ENCODE assay signal across 18 mouse cellular contexts in the genomic region with DNA sequence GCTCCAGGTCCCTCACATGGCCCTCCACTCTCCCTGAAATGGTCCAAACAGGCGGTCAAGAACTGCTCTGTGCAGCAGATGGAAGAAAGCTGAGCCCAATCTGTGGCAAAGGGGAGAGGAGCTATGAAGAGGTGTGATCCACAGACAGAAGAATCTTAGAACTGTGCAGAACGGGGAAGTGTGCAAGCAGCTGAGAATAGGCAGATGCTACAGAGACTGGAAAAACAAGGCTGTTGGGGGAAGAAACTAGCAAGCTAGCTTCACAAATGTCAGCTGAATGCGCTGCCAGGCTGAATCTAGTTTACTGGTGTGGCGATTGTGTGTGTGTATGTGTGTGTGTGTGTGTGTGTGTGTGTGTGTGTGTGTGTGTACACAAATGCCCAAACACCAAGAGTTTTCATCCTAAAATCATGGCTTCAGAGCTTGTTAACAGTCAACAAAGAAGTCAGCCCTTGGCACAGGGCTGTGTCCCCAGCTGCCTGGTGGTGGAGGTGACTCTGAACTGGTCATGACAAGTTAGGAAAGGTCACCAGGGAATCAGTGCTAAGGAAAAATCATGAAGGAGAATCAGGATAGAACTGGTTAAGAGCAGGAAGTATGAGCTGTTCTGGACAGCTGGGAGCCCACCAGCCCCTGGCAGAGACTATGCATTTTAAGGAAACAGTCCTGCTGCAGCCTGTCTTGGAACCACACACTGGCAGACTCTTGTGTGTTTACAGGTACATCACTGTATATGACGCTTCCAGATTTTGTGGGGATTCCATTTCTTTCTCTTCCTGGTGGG. TPM values are rescaled to one million over a fixed set of nuclear protein-coding genes. Genes with fewer than 3 reads are reported as not detected.
A peak's percentile ranks its signal among the peaks of the same experiment; 100 is the strongest.
DNase-seq lines count a peak whose midpoint lies in the region; ATAC-seq and TF ChIP-seq lines count a peak whose summit lies in the region.
"Had no signal": no experiment of that assay in that cellular context is flagged by ENCODE, and none has a peak within 500 bp of the region (broad histone marks: within the 10 kb centered on the region; RNA-seq: fewer than 3 reads in every experiment).

No protein-coding gene starts in this region.

- no peak overlapping the region for H3K4me3 ChIP-seq in forebrain, embryonic 14.5 days (ENCODE audit: low read depth, low read length)
- H3K4me3 ChIP-seq in forebrain, embryonic 10.5 days, result no peak overlapping the region
- H3K4me3 ChIP-seq in forebrain, embryonic 16.5 days (replicated peaks; ENCODE audit: low read length), result no peak overlapping the region
- no peak overlapping the region for H3K4me3 ChIP-seq in liver, postnatal 0 days (ENCODE audit: low read depth, low read length)
- no peak overlapping the region for H3K4me3 ChIP-seq in midbrain, postnatal 0 days (ENCODE audit: low read depth, low read length)
- H3K4me3 ChIP-seq: heart, embryonic 13.5 days had no signal

- WGBS in forebrain, embryonic 14.5 days, result 80% methylated on average over 5 of the region's 5 CpGs
- 88% methylated on average over 5 of the region's 5 CpGs for WGBS in forebrain, embryonic 10.5 days
- WGBS in forebrain, embryonic 16.5 days, result 57% methylated on average over 5 of the region's 5 CpGs
- WGBS in liver, postnatal 0 days (ENCODE audit: insufficient replicate concordance), result 78% methylated on average over 5 of the region's 5 CpGs
- 80% methylated on average over 5 of the region's 5 CpGs for WGBS in midbrain, postnatal 0 days

- H3K4me2 ChIP-seq in forebrain, embryonic 14.5 days (ENCODE audit: low read length), result no peak overlapping the region
- H3K4me2 ChIP-seq in forebrain, embryonic 16.5 days (ENCODE audit: low read length), result no peak overlapping the region
- H3K4me2 ChIP-seq in liver, postnatal 0 days (ENCODE audit: low read depth, low read length), result no peak overlapping the region
- H3K4me2 ChIP-seq in midbrain, postnatal 0 days (ENCODE audit: low read depth, low read length, poor library complexity, severe bottlenecking), result no peak overlapping the region
- H3K4me2 ChIP-seq: heart, embryonic 13.5 days had no signal

- H3K9ac ChIP-seq in forebrain, embryonic 14.5 days (ENCODE audit: low read length), result no peak overlapping the region
- no peak overlapping the region for H3K9ac ChIP-seq in forebrain, embryonic 16.5 days (replicated peaks; ENCODE audit: low read depth, low read length)
- H3K9ac ChIP-seq in liver, postnatal 0 days (replicated peaks), result no peak overlapping the region
- no peak overlapping the region for H3K9ac ChIP-seq in midbrain, postnatal 0 days (replicated peaks; ENCODE audit: low read length, poor library complexity, severe bottlenecking)
- H3K9ac ChIP-seq: heart, embryonic 13.5 days had no signal

- H3K4me1 ChIP-seq in forebrain, embryonic 14.5 days (ENCODE audit: control insufficient read depth, insufficient read depth, low read length), result peaks cover 30% of the 10 kb centered on the region
- H3K4me1 ChIP-seq in forebrain, embryonic 10.5 days, result peaks cover 26% of the 10 kb centered on the region
- H3K4me1 ChIP-seq in forebrain, embryonic 16.5 days (replicated peaks; ENCODE audit: control insufficient read depth, insufficient read depth, low read length), result peaks cover 48% of the 10 kb centered on the region
- peaks cover 41% of the 10 kb centered on the region for H3K4me1 ChIP-seq in liver, postnatal 0 days (ENCODE audit: insufficient read depth)
- H3K4me1 ChIP-seq in midbrain, postnatal 0 days (ENCODE audit: insufficient read depth, low read length), result no peaks in the 10 kb centered on the region

- no peak for TF ChIP-seq EP300 in liver, postnatal 0 days (IDR thresholded peaks at IDR 0.05; ENCODE audit: low read depth)

- DNase-seq in forebrain, embryonic 14.5 days (ENCODE audit: low spot score), result no peak
- no peak for DNase-seq in forebrain, embryonic 10.5 days (ENCODE audit: extremely low spot score, low spot score)
- peak; percentile 68 for DNase-seq in kidney, adult 11 months
- DNase-seq in kidney, postnatal 4 days, result no peak
- no peak for DNase-seq in liver, postnatal 0 days
- DNase-seq in midbrain, postnatal 0 days (ENCODE audit: low spot score), result no peak
- no peak for DNase-seq in lung, postnatal 4 days
- DNase-seq: cerebellum, adult 8-10 months; right cerebral cortex, postnatal 4 days had no signal

- H3K36me3 ChIP-seq in forebrain, embryonic 14.5 days (ENCODE audit: control insufficient read depth, insufficient read depth, low read length), result peaks cover 15% of the 10 kb centered on the region
- no peaks in the 10 kb centered on the region; the same call in 1 of the 2 replicates for H3K36me3 ChIP-seq in forebrain, embryonic 10.5 days (replicated peaks)
- no peaks in the 10 kb centered on the region for H3K36me3 ChIP-seq in forebrain, embryonic 16.5 days (ENCODE audit: control insufficient read depth, insufficient read depth)
- H3K36me3 ChIP-seq in liver, postnatal 0 days (replicated peaks; ENCODE audit: insufficient read depth, low read length), result peaks cover 26% of the 10 kb centered on the region
- H3K36me3 ChIP-seq in midbrain, postnatal 0 days (ENCODE audit: insufficient read depth, low read length), result peaks cover 4% of the 10 kb centered on the region; the same call in 1 of the 2 replicates
- H3K36me3 ChIP-seq: heart, embryonic 13.5 days had no signal

- H3K9me3 ChIP-seq in forebrain, embryonic 14.5 days (replicated peaks; ENCODE audit: control insufficient read depth, low read length), result no peaks in the 10 kb centered on the region
- H3K9me3 ChIP-seq in forebrain, embryonic 10.5 days, result no peaks in the 10 kb centered on the region
- H3K9me3 ChIP-seq in forebrain, embryonic 16.5 days (ENCODE audit: control insufficient read depth, low read length), result no peaks in the 10 kb centered on the region
- no peaks in the 10 kb centered on the region for H3K9me3 ChIP-seq in liver, postnatal 0 days (ENCODE audit: low read length)
- no peaks in the 10 kb centered on the region for H3K9me3 ChIP-seq in midbrain, postnatal 0 days (ENCODE audit: low read length)
- H3K9me3 ChIP-seq: heart, embryonic 13.5 days had no signal

- H3K27me3 ChIP-seq in forebrain, embryonic 14.5 days (replicated peaks; ENCODE audit: control insufficient read depth, insufficient read depth, low read length), result no peaks in the 10 kb centered on the region
- peaks cover 9% of the 10 kb centered on the region for H3K27me3 ChIP-seq in forebrain, embryonic 10.5 days (ENCODE audit: poor library complexity, severe bottlenecking)
- H3K27me3 ChIP-seq in forebrain, embryonic 16.5 days (replicated peaks; ENCODE audit: control insufficient read depth, insufficient read depth, low read length), result no peaks in the 10 kb centered on the region
- H3K27me3 ChIP-seq in liver, postnatal 0 days (ENCODE audit: insufficient read depth, low read length), result no peaks in the 10 kb centered on the region
- H3K27me3 ChIP-seq in midbrain, postnatal 0 days (ENCODE audit: insufficient read depth, low read length), result no peaks in the 10 kb centered on the region

- no peak for TF ChIP-seq CTCF in liver, postnatal 0 days (IDR thresholded peaks at IDR 0.05; ENCODE audit: low read depth)
- no peak for TF ChIP-seq CTCF in midbrain, postnatal 0 days (IDR thresholded peaks at IDR 0.05)

- H3K27ac ChIP-seq in forebrain, embryonic 14.5 days (ENCODE audit: low read depth, low read length), result 0 out of 2 replicates have a peak overlapping the region, but pooled peaks have one; percentile 14
- no peak overlapping the region for H3K27ac ChIP-seq in forebrain, embryonic 10.5 days
- H3K27ac ChIP-seq in forebrain, embryonic 16.5 days (ENCODE audit: low read length), result no peak overlapping the region
- peak overlapping the region; percentile 53 for H3K27ac ChIP-seq in liver, postnatal 0 days (ENCODE audit: low read depth)
- H3K27ac ChIP-seq in midbrain, postnatal 0 days (ENCODE audit: low read depth, low read length), result no peak overlapping the region
- H3K27ac ChIP-seq: heart, embryonic 13.5 days had no signal

- ATAC-seq in forebrain, embryonic 14.5 days, result peak; percentile 33; the same call in 1 of the 2 replicates
- ATAC-seq in forebrain, embryonic 16.5 days, result peak; percentile 58
- ATAC-seq in liver, postnatal 0 days, result no peak
- no peak for ATAC-seq in midbrain, postnatal 0 days (ENCODE audit: low FRiP score)

RNA-seq across cellular contexts. Expression of a gene that starts 7.4 kb away (rescaled TPM):
- 18.4 and 18.8 TPM in 2 replicates for polyA plus RNA-seq in forebrain, embryonic 14.5 days (2014; fragmentation: Nextera tagmentation; extraction: Ambion mirVana)
- 14.1 and 17.6 TPM in 2 replicates for polyA plus RNA-seq in forebrain, embryonic 10.5 days (2016; fragmentation: Nextera tagmentation; extraction: Ambion mirVana)
- 21.9 and 22.2 TPM in 2 replicates for polyA plus RNA-seq in forebrain, embryonic 16.5 days (2015; fragmentation: Nextera tagmentation; extraction: Ambion mirVana)
- 15.7 and 16.7 TPM in 2 replicates for polyA plus RNA-seq in liver, postnatal 0 days (2015; fragmentation: Nextera tagmentation; extraction: Ambion mirVana)
- total RNA-seq in midbrain, postnatal 0 days (2014; rRNA removed), result 22.7 and 26.1 TPM in 2 replicates
- 14.5 and 16.4 TPM in 2 replicates for polyA plus RNA-seq in midbrain, postnatal 0 days (2015; fragmentation: Nextera tagmentation; extraction: Ambion mirVana)

RNA-seq across cellular contexts. Expression of a gene that starts 28.3 kb away (rescaled TPM):
- 0.04 TPM in 1 of 2 replicates, not detected in the other for polyA plus RNA-seq in forebrain, embryonic 14.5 days (2014; fragmentation: Nextera tagmentation; extraction: Ambion mirVana)
- 0.05 TPM in 1 of 2 replicates, not detected in the other for polyA plus RNA-seq in forebrain, embryonic 10.5 days (2016; fragmentation: Nextera tagmentation; extraction: Ambion mirVana)
- polyA plus RNA-seq in forebrain, embryonic 16.5 days (2015; fragmentation: Nextera tagmentation; extraction: Ambion mirVana), result not detected in 2 replicates
- not detected in 2 replicates for polyA plus RNA-seq in liver, postnatal 0 days (2015; fragmentation: Nextera tagmentation; extraction: Ambion mirVana)
- 0.14 TPM in 1 of 2 replicates, not detected in the other for total RNA-seq in midbrain, postnatal 0 days (2014; rRNA removed)
- polyA plus RNA-seq in midbrain, postnatal 0 days (2015; fragmentation: Nextera tagmentation; extraction: Ambion mirVana), result 0.07 and 0.11 TPM in 2 replicates
- total RNA-seq: adrenal gland, postnatal 4 days; left cerebral cortex, adult 18-20 months; liver, adult 2 months; megakaryocyte progenitor cell, adult 5-6 weeks; monocyte, adult 5-6 weeks had no signal
- polyA plus RNA-seq: embryonic facial prominence, embryonic 11.5 days; heart, embryonic 13.5 days; intestine, embryonic 14.5 days; liver, adult 2 months had no signal

RNA-seq across cellular contexts. Expression of a gene that starts 52.5 kb away (rescaled TPM):
- polyA plus RNA-seq in forebrain, embryonic 14.5 days (2014; fragmentation: Nextera tagmentation; extraction: Ambion mirVana), result 42.8 and 45.9 TPM in 2 replicates
- polyA plus RNA-seq in forebrain, embryonic 10.5 days (2016; fragmentation: Nextera tagmentation; extraction: Ambion mirVana), result 34.2 and 34.9 TPM in 2 replicates
- 42.2 and 44.4 TPM in 2 replicates for polyA plus RNA-seq in forebrain, embryonic 16.5 days (2015; fragmentation: Nextera tagmentation; extraction: Ambion mirVana)
- 38.4 and 46.0 TPM in 2 replicates for polyA plus RNA-seq in liver, postnatal 0 days (2015; fragmentation: Nextera tagmentation; extraction: Ambion mirVana)
- total RNA-seq in midbrain, postnatal 0 days (2014; rRNA removed), result 33.1 and 34.6 TPM in 2 replicates
- polyA plus RNA-seq in midbrain, postnatal 0 days (2015; fragmentation: Nextera tagmentation; extraction: Ambion mirVana), result 50.3 and 52.2 TPM in 2 replicates

Comparison
In these comparisons a context has a peak if more than half of its experiments do, and no peak if none do; other contexts are left out.
1. H3K27ac ChIP-seq: peak in forebrain, embryonic 14.5 days (single experiment) and liver, postnatal 0 days (single experiment); none in forebrain, embryonic 10.5 days (single experiment), forebrain, embryonic 16.5 days (single experiment) and midbrain, postnatal 0 days (single experiment).
2. ATAC-seq: peak in forebrain, embryonic 14.5 days (single experiment) and forebrain, embryonic 16.5 days (single experiment); none in liver, postnatal 0 days (single experiment) and midbrain, postnatal 0 days (single experiment).